Mouse (Mus musculus): Measurements from ENCODE around the gene Cxcl12.

The Cxcl12 gene

DNA sequence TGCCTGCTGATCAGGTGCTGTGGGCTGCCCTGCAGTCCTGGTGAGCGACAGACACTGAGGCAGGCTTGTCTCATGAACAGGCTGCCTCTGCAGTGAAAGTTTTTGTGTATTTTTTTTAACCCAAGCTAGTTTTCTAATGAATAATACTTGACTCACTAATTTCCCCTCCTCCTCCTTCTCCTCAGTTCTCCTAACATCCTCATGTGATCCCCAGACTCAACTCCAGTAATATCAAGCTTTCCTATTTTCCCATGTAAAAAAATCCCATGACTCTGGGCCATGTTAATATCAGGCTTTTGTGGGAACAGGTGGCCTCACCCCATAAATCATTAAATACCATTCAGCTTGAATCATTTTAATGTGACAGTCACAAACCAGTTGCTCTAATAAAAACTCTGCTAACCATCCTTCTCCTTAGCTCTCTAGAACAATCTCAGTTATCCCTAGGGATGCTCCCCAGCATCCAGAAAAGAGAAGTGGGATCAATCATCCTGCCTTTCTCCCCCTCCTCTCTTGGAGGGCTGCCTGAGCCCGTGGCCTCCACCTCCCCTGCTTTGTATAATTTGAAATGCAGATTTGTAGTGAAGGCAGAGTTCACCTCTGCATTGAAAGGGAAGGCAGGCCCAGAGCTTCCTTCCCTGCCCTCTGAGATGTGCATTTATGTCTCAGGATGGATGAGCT is 6.9 kb downstream of the Cxcl12 start:
- DNase-seq = no peak

DNA sequence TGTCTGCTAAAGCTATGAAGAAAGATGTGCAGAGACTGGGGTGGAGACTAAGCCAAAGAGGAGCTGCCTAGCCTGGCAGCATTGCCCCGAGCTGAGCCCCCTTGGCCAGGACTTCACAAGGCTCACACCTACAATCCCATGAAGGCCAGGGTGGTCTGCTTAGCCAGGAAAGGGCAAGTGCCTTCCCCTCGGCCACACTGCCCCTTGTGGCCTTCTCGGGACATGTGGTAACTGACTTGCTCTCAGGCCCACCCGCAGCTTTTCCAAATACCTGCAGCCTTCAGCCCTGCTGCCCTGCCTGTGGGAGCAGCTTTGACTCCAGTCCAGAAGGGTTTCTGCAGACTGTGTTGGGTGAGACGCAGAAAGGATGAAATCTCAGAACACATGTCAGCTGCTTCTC is 8.1 kb downstream of the Cxcl12 start:
- DNase-seq = no peak

DNA sequence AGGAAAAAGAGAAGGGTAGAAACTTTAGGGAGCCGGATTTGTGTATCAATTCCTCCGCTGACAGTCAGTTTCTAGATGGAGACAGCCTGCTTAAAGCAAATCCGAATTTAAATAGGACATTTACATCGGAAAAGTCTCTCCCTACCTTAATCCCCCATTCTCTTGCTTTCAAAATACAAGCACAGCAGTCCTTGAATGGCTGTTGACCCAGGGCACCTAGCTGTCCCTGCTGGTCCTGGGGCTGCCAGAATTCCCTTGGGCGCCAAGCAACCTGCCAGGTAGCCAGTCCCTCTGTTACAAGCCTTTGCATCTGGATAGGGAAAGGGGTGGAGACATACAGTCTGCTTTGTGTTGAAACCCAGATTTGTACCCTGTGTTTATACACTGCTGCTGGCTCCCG is 12.0 kb downstream of the Cxcl12 start:
- no peak for DNase-seq

DNA sequence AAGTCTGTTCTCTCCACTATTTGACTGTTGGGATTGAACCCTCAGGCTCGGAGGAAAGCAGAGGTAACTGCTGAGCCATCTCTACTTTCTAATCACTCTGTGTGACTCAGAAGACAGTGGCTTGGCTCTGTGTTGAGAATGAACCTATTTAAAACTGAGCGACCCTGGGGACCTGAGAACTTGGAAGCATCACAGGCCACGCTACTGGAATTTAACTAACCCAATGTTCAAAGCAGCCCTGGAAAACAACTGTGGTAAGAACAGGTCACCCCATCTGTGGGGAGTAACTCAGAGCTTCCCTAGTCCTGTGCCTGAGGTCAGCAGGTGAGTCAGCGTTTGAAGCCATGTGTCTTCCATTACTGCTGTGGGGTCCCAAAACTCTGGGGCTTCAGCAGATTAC is 17.0 kb downstream of the Cxcl12 start:
- no peak for DNase-seq

GRCm38 (mm10) chr6:117190453-117190852 is 22.1 kb downstream of the Cxcl12 start:
- no peak for DNase-seq

DNA sequence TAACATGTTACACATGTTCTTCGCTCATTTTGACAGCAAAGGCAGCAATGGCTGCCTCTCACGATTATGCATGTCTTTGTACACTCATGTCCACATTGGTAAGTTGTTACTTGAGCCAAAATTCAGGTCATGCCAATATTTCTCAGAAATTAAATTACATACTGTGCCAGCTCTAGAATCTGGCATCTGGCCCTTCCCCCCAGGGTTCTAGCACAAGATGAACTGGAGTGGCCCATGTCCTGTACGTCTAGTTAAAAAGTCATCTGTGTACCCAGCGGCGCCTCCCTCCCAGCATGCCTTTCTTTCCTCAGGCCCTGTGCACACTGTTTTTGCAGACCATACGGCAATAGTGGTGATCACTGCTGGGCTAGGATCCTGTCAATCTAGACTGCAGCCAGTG is 23.4 kb downstream of the Cxcl12 start:
- no peak for DNase-seq

DNA sequence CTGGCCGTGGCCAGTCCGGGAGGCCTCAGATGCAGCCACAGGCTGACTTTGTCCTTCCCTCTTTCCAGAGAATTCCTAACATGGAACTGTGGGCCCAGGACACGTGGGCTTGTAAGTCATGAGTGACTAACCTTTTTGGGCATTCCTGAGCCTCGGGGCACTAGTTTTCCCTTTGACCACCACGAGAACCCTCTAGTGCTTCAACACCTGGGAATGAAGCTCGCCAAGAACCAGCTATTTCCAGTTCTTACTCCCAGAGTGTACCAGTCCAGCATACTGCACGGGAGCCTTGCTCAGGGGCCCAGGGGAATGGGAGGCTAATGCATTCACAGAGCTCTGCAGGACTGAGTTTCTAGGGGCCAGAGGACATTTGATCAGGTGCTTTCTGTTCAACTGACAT is 24.3 kb downstream of the Cxcl12 start:
- DNase-seq = no peak

GRCm38 (mm10) chr6:117195270-117195669 is 26.9 kb downstream of the Cxcl12 start:
- DNase-seq = no peak

GRCm38 (mm10) chr6:117198871-117199270 is 30.5 kb downstream of the Cxcl12 start:
- no peak for DNase-seq

DNA sequence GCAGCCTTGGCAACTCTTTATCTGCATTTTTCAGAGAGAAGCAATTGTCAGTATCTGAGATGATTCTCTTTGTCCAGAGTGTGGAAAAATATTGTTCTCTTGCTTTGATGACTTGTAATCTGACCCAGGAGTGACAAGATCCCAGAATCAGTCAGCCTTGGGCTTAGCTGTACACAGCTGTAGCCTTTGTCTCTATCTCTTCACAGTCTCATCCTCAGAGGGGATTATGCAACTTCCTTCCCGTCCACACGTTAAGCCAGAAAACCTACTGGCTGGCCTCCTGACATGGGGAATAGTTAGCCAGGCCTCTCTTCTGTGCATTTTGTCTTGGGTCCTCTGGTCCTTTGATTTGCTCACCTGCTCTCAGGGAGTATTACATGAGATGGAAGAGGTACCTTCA is 31.4 kb downstream of the Cxcl12 start:
- no peak for DNase-seq

- peak; percentile 45 to 76 for DNase-seq
These were observed 32.6 kb downstream of the Cxcl12 start for GRCm38 (mm10) chr6:117200916-117201315.

DNA sequence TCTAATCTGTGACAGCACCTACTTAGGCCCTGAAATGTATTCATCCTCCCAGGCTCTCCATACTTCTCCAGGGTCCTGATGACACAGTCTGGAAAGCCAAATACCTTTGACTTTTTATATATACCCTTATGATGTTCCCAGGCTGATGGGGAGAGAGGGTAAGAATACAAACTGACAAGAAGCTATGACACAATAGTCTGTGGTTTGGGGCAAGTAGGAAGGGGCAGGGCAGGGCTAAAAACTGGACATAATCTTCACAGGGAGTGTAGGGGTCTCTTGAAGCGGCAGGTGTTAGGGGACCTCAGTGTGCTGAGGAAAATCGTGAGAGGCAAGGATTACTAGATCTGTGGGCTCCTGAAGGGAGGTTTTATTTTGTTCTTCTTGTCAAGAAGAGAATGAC is 33.1 kb downstream of the Cxcl12 start:
- DNase-seq = no peak

GRCm38 (mm10) chr6:117201859-117202258 is 33.5 kb downstream of the Cxcl12 start:
- DNase-seq = no peak

DNA sequence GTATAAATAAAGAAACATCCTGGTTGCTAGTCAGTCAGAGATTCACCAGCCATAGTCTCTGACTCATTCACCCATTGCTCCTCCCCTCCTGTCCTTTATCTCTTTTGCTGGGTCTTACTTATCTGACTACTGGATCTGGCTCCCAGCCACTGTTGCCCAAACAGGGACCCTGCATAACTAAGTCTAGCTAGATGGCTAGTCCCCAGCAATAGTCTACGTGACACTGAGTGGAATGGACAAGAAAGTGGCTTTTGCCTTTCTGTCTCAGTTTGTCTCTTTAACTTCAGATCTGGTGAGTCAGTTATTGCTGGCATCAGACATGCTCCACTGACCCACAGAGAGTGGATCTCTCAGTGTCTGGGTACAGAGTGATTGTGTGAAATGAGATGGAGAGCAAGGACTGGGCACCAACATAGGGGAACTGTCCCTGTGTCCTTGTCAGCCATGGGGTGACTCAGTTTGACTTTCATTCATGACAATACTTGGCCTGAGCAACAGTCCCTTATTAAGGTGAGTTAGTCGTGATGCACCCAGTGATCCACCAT is 34.6 kb downstream of the Cxcl12 start:
- no peak for DNase-seq

DNA sequence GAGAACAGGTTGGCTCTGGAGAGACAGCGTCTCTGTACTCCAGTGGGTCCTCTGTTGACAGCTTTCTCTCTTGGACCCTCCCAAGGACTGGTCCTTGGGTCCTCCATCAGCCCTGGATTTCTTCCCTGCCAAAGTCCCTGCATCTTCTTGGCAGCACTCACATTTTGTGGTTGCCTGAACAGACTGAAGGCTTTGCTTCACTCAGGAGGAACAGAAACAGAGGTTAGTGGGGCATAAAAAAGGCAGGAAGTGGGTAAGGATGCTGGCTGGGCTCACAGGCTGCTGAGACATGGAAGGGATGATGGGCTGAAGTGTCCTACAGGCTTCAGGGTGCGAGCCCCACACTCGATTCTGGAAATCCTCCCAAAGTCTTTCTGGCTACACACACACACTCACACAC is 35.8 kb downstream of the Cxcl12 start:
- no peak for DNase-seq

DNA sequence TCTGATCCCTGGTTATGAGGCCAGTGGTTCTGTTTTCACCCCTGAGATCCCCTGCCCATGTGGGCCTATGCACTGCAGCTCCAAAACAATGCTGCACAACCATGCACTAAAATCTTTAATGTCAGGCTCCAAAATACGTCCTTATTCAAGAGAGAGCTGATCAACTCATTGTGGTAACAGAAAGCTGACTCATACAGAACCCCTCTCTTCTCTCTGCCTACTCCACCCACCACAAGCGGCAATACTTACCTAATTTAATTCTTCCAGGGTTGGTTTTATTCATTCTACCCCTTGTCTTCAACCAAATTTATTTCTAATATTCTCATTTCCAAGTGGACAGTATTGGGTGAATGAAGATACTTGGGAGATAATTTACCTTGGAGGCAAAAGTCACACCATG is 38.5 kb downstream of the Cxcl12 start:
- no peak for DNase-seq

DNA sequence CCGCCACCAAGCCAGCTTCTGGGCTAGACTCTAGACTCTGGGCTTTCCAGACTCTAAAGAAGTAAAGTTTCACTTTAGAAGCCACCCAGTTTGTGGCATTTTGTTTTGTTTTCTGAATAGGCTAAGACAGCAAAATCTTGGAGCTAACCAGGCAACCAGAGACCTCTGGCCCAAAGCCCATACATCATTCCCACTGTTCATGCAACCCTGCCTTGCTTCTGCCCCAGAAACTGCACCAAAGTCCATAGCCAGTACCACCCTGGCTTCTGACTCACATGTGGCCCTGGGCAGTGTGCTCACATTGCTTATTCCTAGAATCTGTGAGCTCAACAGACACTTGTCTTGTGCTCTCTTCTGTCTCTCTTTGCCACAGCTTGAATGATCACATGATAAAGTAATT is 39.0 kb downstream of the Cxcl12 start:
- DNase-seq = no peak

GRCm38 (mm10) chr6:117210086-117210485 is 41.8 kb downstream of the Cxcl12 start:
- no peak for DNase-seq

- no peak for DNase-seq
These were observed 42.2 kb downstream of the Cxcl12 start for GRCm38 (mm10) chr6:117210536-117210935.

GRCm38 (mm10) chr6:117214506-117214905 is 46.2 kb downstream of the Cxcl12 start:
- no peak for DNase-seq

GRCm38 (mm10) chr6:117218442-117219299 is 50.3 kb downstream of the Cxcl12 start:
- DNase-seq = no peak

- no peak for DNase-seq
These were observed 51.0 kb downstream of the Cxcl12 start for GRCm38 (mm10) chr6:117219300-117219680.

- DNase-seq = no peak
These were observed 51.7 kb downstream of the Cxcl12 start for GRCm38 (mm10) chr6:117219911-117220481.

DNA sequence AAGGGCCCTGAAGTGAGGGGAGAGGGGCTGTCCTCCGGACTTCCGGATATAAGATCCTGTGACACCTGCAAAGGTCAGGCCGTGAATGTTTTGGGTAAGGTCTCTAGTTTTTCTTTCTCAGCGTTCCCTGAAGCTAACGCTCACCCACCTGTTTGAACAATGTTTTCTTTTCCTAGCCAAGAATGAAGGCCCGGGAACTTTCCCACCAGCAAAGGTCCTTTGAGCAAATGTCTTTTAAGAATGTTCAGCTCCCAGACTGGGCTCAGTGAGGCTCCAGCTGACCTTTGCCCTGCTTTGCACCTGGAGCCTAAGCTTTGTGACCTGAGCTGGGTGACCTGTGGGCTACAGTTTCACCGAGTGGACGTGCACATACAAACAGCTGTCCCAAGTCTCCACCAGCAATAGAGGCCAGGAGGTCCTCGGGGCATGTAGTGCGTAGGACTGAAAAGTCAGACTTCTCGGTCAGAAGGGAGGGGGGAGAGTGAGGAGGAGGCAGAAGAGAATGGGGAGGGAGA is 52.6 kb downstream of the Cxcl12 start:
- no peak for DNase-seq
